Mouse (Mus musculus) adrenal gland, postnatal 10 days (tissue): Measurements from ENCODE around the gene Rpl35. TPM values are rescaled to one million over a fixed set of nuclear protein-coding genes. Genes with fewer than 3 reads are reported as not detected.

ENCODE experiments used
- total RNA-seq, 2 experiments: library from RNA; stranded (reverse); gene quantifications; 2 replicates each; pipeline ENCODE4 v1.2.3; 2021

Rpl35 gene
- total RNA-seq, 2 experiments from 2014 or later: 511 to 525 TPM

Other genes starting within 250 kb of the Rpl35 start
- 1 to 10 TPM; 4.6 to 7.4 TPM for gene Nr6a1, start 77.9 kb downstream of the Rpl35 start, total RNA-seq
- 10 to 100 TPM; 18.8 to 21.1 TPM for gene Olfml2a, start 73.6 kb downstream of the Rpl35 start, total RNA-seq
- gene Wdr38, start 8.1 kb downstream of the Rpl35 start, total RNA-seq: under 1 TPM; 0.21 to 0.27 TPM
- gene Arpc5l, start 276 bp downstream of the Rpl35 start, total RNA-seq: 10 to 100 TPM; 59.7 to 61.2 TPM
- gene Golga1, start 59.9 kb upstream of the Rpl35 start, total RNA-seq: 10 to 100 TPM; 19.5 to 26.2 TPM
- 10 to 100 TPM in 1 of 2 experiments, 1 to 10 TPM in 1; 9.5 to 14.4 TPM for gene Scai, start 185.1 kb upstream of the Rpl35 start, total RNA-seq
- gene Ppp6c, start 220.8 kb upstream of the Rpl35 start, total RNA-seq: 10 to 100 TPM; 80.8 to 80.9 TPM